Mouse (Mus musculus) thymus, postnatal 10 days (tissue): ENCODE data around the gene Wdr66.
"Not testable (repeated sequence)": the region's sequence is repeated elsewhere in the genome, so short reads cannot be mapped to it uniquely, and the experiment has no call there.

Experiments
- DNase-seq, 2 experiments: peaks; one replicate each; pipeline ENCODE4 v3.0.0; 2021; ENCODE audit warnings: low spot score in 2 of 2

Gene Wdr66

GRCm38 (mm10) chr5:123251834-123252233 is at the start of gene Wdr66:
TSS of gene Wdr66 (plus strand) at chr5:123252102.
- peak; percentile 28 to 58 for DNase-seq

- DNase-seq, result not testable (repeated sequence)
Measured at GRCm38 (mm10) chr5:123202771-123203170, 49.1 kb upstream of the Wdr66 start.

DNA sequence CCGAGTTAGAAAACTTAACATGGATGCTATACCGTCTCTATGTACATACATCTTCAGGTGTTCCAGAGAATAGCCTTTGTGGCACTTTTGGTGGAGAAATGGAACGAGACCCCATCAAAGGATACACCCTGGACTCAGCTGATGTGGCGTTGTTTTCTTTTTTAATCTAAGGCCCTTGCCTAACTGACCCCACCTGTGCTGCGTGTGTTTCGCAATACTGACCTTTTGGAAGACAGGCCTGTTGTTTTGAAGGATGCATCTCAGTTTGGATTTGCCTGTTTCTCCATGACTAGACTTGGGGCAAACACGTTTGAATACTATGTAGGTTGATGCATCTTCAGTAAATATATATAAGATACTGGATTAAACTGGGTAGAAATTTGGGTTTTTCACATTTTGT is 48.3 kb upstream of the Wdr66 start:
- DNase-seq, result not testable (repeated sequence)

GRCm38 (mm10) chr5:123222346-123223050 is 29.4 kb upstream of the Wdr66 start:
- not testable (repeated sequence) for DNase-seq

GRCm38 (mm10) chr5:123223051-123223410 is 28.9 kb upstream of the Wdr66 start:
- DNase-seq, result no peak

DNA sequence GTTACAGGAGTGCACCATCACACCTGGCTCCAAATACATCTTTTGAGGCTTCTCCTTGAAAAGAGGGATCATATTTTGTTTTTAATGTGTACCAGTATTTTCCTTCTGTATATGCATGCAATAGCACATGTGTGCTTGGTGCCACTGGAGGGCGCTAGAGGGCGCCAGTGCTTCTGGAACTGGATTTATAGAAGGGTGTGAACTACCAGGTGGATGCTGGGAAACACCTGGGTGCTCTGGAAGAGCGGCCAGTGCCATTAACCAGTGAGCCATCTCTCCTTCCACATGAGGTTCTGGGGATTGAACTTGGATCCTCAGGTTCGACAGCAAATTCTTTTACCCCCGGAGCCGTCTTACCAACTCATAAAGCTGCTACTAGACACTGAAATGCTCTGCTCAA is 28.0 kb upstream of the Wdr66 start:
- not testable (repeated sequence) for DNase-seq

- DNase-seq, result no peak
Measured at GRCm38 (mm10) chr5:123226851-123227250, 25.1 kb upstream of the Wdr66 start.

DNA sequence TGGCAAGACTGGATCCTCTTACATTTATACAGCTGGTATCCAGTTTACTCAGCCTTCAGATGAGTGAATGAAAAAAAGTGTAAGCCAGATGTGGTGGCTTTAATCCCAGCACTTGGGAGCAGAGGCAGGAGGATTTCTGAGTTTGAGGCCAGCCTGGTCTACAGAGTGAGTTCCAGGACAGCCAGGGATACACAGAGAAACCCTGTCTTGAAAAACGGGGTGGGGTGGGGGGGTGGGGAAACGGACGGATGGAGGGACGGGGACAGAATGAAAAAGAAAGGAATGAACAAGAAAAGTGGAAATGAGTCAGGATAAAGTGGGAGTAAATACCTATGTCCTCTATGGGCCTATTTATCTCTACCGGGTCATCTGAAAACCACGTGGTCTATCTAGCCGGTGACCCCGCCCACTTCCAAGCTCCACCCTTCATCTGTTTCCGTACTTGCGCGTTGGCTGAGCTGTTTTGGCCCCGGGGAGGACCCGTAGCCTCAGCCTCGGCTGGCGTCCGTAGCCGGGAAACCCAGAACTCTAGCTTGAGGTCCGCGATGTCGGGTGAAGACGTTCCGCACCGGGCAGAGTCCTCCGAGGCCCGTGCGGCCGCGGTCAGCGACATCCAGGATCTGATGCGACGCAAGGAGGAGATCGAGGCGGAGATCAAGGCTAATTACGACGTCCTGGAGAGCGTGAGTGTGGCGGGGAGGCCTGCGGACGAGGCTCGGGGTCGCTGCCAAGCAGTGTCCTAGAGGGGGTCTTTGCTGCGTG is 24.0 kb upstream of the Wdr66 start:
- DNase-seq, result peak; percentile 87 to 90

- DNase-seq, result no peak
Measured at GRCm38 (mm10) chr5:123228524-123228922, 23.4 kb upstream of the Wdr66 start.

GRCm38 (mm10) chr5:123229296-123229695 is 22.6 kb upstream of the Wdr66 start:
- no peak for DNase-seq

- no peak for DNase-seq
Measured at GRCm38 (mm10) chr5:123232180-123232579, 19.7 kb upstream of the Wdr66 start.

GRCm38 (mm10) chr5:123235731-123236130 is 16.2 kb upstream of the Wdr66 start:
- peak; percentile 83 to 94 for DNase-seq

DNA sequence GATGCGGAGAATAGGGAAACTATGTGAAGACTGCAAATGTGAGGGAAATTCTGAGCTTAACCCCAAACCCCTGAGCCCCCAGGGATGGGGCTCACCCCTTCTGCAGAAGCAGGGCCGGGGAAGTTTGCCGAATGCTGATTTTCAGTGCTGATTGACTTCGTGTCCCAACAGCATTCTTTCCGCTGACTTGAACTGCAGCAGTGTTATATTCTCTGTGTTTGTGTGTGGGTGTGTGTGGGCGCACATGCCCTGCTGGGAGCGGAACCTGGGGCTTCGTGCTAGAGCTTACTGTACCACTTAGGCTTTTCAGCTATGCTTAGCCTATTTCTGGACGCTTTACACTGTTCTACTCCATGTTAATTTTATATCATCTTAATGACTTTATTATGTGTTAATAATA is 15.5 kb upstream of the Wdr66 start:
- no peak for DNase-seq

- no peak for DNase-seq
Measured at GRCm38 (mm10) chr5:123239501-123239900, 12.4 kb upstream of the Wdr66 start.

- peak in 1 of 2 experiments; percentile 48 for DNase-seq
Measured at GRCm38 (mm10) chr5:123245518-123245917, 6.4 kb upstream of the Wdr66 start.

GRCm38 (mm10) chr5:123251390-123251789 is 512 bp upstream of the Wdr66 start:
- DNase-seq, result no peak

GRCm38 (mm10) chr5:123256841-123257755 is 5.2 kb downstream of the Wdr66 start:
- DNase-seq, result no peak

GRCm38 (mm10) chr5:123258990-123259389 is 7.1 kb downstream of the Wdr66 start:
- DNase-seq, result peak; percentile 53 to 84

DNA sequence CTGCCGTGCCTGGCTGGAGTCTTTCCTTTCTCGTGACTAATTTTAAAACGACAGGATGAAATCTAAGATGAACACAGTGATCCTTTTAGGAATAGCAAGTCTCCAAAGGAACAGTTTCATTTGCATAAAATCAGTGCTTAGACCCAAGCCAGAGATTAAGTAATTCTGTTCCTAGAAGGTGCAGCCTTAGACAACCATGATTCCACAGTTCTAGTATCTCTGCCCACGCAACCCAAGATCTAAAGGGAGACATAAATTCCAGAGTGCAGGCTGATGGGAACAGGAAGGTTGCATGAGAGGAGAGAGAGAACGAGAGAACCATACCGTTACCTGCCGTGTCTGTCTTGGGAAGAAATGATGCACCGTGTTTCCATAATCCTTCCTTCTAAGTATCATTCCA is 8.8 kb downstream of the Wdr66 start:
- no peak for DNase-seq

- no peak for DNase-seq
Measured at GRCm38 (mm10) chr5:123266909-123267308, 15.0 kb downstream of the Wdr66 start.

- no peak for DNase-seq
Measured at GRCm38 (mm10) chr5:123268477-123269474, 16.9 kb downstream of the Wdr66 start.
